Mouse (Mus musculus): ENCODE measurements around the gene Pgap3.

GRCm38 (mm10) chr11:98339679-98340287 is 60.5 kb downstream of the Pgap3 start:
- no peak for TF ChIP-seq CTCF (IDR thresholded peaks at IDR 0.05)
- no peak for TF ChIP-seq EP300 (IDR thresholded peaks at IDR 0.05)
